Mouse (Mus musculus) kidney, postnatal 0 days (tissue): ENCODE measurements around the gene Plekhg1. TPM values are rescaled to one million over a fixed set of nuclear protein-coding genes. Genes with fewer than 3 reads are reported as not detected.

ENCODE experiments used
- ATAC-seq: fragments of 200-750 bp; cut with Nextera tagmentation; replicated peaks from 2 replicates; pipeline ENCODE4 v1.8.0; 2017; ENCODE audit warnings: low read depth, moderate number of reproducible peaks, moderate TSS enrichment, moderate library complexity; ENCODE audit not compliant: low FRiP score
- DNase-seq: peaks from one replicate; pipeline ENCODE4 v3.0.0-alpha.2; 2016; ENCODE audit warnings: low spot score
- H3K27ac ChIP-seq: fragments of 300-500 bp; sonication (generic); 2 replicates; pipeline ENCODE4 v1.5.1; 2014; ENCODE audit warnings: mild to moderate bottlenecking
- H3K27me3 ChIP-seq: fragments of 300-500 bp; sonication (generic); 2 replicates; pipeline ENCODE4 v1.6.1; 2014; ENCODE audit warnings: low read length, mixed read lengths; ENCODE audit not compliant: insufficient read depth
- H3K36me3 ChIP-seq: fragments of 300-500 bp; sonication (generic); 2 replicates; pipeline ENCODE4 v1.6.1; 2014; ENCODE audit warnings: low read length, mixed read lengths; ENCODE audit not compliant: insufficient read depth
- H3K4me1 ChIP-seq: fragments of 300-500 bp; sonication (generic); replicated peaks from 2 replicates; pipeline ENCODE4 v1.6.1; 2014; ENCODE audit warnings: antibody characterized with exemption, low read length, mixed read lengths; ENCODE audit not compliant: insufficient read depth
- H3K4me2 ChIP-seq: fragments of 300-500 bp; sonication (generic); 2 replicates; pipeline ENCODE4 v1.6.1; 2014; ENCODE audit warnings: mild to moderate bottlenecking, low read length, moderate library complexity, mixed read lengths
- H3K4me3 ChIP-seq: fragments of 300-500 bp; sonication (generic); replicated peaks from 2 replicates; pipeline ENCODE4 v1.5.1; 2014; ENCODE audit warnings: low read depth, low read length
- H3K9ac ChIP-seq: fragments of 300-500 bp; sonication (generic); 2 replicates; pipeline ENCODE4 v1.6.1; 2014; ENCODE audit warnings: low read depth, low read length
- H3K9me3 ChIP-seq: fragments of 300-500 bp; sonication (generic); replicated peaks from 2 replicates; pipeline ENCODE4 v1.6.1; 2016; ENCODE audit warnings: low read length, inconsistent platforms, mixed read lengths
- CTCF ChIP-seq: IDR thresholded peaks from 2 replicates; pipeline ENCODE4 v1.5.1; 2016; ENCODE audit warnings: antibody characterized with exemption, low read depth, mild to moderate bottlenecking, moderate library complexity
- WGBS: fragments of 180-500 bp; shearing (Covaris S2); extraction: QIAGEN DNeasy Blood & Tissue Kit; methylation state at CpG from one replicate; pipeline ENCODE4 v1.1.7; 2014; 5-methylcytosine and 5-hydroxymethylcytosine counted together
- polyA plus RNA-seq: library from polyadenylated mRNA; unstranded; fragments of >200 nt; fragmentation: Nextera tagmentation; extraction: Ambion mirVana; gene quantifications from 2 replicates; pipeline ENCODE4 v1.2.1, GENCODE M21; 2015

Gene Plekhg1
- polyA plus RNA-seq, 1 experiment from 2014 or later: 8.9 TPM

DNA sequence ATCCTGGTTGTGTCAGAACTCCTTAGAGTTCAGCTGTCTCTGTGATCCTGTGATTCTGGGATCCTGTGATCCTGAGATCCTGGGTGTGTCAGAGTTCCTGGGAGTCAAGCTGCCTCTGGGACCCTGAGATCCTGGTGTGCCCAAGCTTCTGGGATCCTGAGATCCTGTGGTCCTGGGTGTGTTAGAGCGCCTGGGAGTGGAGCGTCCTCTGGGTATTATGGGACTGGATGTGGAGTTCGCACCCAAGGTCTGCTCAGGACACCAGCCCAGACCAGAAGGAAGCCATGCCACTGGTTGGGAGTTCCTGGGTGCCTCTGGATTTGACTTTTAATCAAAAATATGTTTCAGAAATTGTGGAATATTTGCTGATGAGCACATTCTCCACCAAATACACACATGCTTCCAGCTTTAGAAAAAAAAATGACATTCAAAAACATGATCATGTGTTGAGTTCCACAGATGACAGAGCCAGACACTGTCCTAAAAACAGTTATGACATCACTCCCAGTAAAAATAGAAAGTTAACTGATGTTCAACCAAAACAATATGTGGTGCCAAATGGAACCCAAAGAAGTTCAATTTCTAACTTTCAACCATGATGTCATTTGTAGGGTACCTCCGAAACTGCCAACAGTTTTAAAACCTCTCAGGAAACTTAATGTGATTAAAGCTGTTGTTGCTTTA lies 137.8 kb downstream of the Plekhg1 start:
- DNase-seq: no peak
- no peaks in the 10 kb centered on the region for H3K4me1 ChIP-seq
- WGBS: 91% methylated on average over 4 of the region's 4 CpGs
- TF ChIP-seq CTCF: no peak
- no peaks in the 10 kb centered on the region for H3K9me3 ChIP-seq
- no peaks in the 10 kb centered on the region for H3K27me3 ChIP-seq
- no peak overlapping the region for H3K4me2 ChIP-seq
- H3K27ac ChIP-seq: no peak overlapping the region
- no peak overlapping the region for H3K9ac ChIP-seq
- H3K4me3 ChIP-seq: no peak overlapping the region
- 0 out of 2 replicates have a peak, but pooled peaks cover 2% of the 10 kb centered on the region for H3K36me3 ChIP-seq
- ATAC-seq: no peak

GRCm38 (mm10) chr10:3881179-3881578 lies 141.0 kb downstream of the Plekhg1 start:
- DNase-seq (no peak), ATAC-seq (no peak)
- H3K27me3 ChIP-seq: no peaks in the 10 kb centered on the region
- no peaks in the 10 kb centered on the region for H3K36me3 ChIP-seq
- H3K4me2 ChIP-seq: no peak overlapping the region
- no peak overlapping the region for H3K4me3 ChIP-seq
- H3K9ac ChIP-seq: no peak overlapping the region
- TF ChIP-seq CTCF: no peak
- H3K27ac ChIP-seq: no peak overlapping the region
- WGBS: 51% methylated on average over 2 of the region's 2 CpGs
- H3K9me3 ChIP-seq: no peaks in the 10 kb centered on the region
- H3K4me1 ChIP-seq: no peaks in the 10 kb centered on the region

DNA sequence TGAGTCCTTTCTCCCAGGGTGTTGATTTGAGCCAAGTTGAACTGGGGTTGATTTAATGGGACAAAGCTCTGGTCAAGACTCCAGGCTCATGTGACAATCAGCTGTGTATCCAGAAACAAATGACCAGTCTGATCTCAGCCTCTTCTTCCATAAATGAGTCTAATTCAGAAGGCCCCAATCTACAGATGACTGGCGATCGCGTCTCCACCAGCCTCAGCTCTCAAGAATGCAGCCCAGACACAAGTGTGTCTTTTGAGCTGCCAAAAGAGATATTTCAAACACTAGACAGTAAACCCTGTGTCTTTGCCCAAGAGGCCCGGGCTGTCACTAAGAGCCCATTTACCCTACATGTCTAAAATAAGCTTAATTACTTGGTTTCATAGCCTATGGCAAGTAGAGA lies 148.3 kb downstream of the Plekhg1 start:
- no peak for ATAC-seq
- no peaks in the 10 kb centered on the region for H3K27me3 ChIP-seq
- no peak overlapping the region for H3K4me3 ChIP-seq
- no peaks in the 10 kb centered on the region for H3K9me3 ChIP-seq
- TF ChIP-seq CTCF: no peak
- H3K36me3 ChIP-seq: no peaks in the 10 kb centered on the region
- no peak overlapping the region for H3K4me2 ChIP-seq
- peaks cover 9% of the 10 kb centered on the region for H3K4me1 ChIP-seq
- WGBS: 84% methylated on average over 4 of the region's 4 CpGs
- no peak for DNase-seq
- no peak overlapping the region for H3K9ac ChIP-seq
- no peak overlapping the region for H3K27ac ChIP-seq

GRCm38 (mm10) chr10:3891381-3892263 lies 151.5 kb downstream of the Plekhg1 start:
- Histone ChIP-seq H3K9me3 (no peaks in the 10 kb centered on the region), H3K36me3 (no peaks in the 10 kb centered on the region), H3K4me2 (no peak overlapping the region), H3K27me3 (no peaks in the 10 kb centered on the region), H3K27ac (peak overlapping the region; percentile 58), H3K4me1 (peaks cover 12% of the 10 kb centered on the region), H3K4me3 (no peak overlapping the region), H3K9ac (no peak overlapping the region)
- 43% methylated on average over 3 of the region's 3 CpGs for WGBS
- TF ChIP-seq CTCF: no peak
- DNase-seq (peak; percentile 49), ATAC-seq (no peak)

GRCm38 (mm10) chr10:3892368-3892767 lies 152.2 kb downstream of the Plekhg1 start:
- 39% methylated on average over 3 of the region's 3 CpGs for WGBS
- DNase-seq: peak; percentile 38
- peak overlapping the region; percentile 58; the same call in 1 of the 2 replicates for H3K27ac ChIP-seq

GRCm38 (mm10) chr10:3898068-3898467 lies 157.9 kb downstream of the Plekhg1 start:
- 18% methylated on average over 3 of the region's 3 CpGs for WGBS
- Histone ChIP-seq H3K9me3 (no peaks in the 10 kb centered on the region), H3K9ac (no peak overlapping the region), H3K27me3 (no peaks in the 10 kb centered on the region), H3K4me2 (no peak overlapping the region), H3K4me1 (peaks cover 8% of the 10 kb centered on the region), H3K27ac (peak overlapping the region; percentile 54; the same call in 1 of the 2 replicates), H3K36me3 (no peaks in the 10 kb centered on the region), H3K4me3 (no peak overlapping the region)
- ATAC-seq: no peak
- DNase-seq: peak; percentile 51
- no peak for TF ChIP-seq CTCF

More at GRCm38 (mm10) chr10:3892368-3892767, 152.2 kb downstream of the Plekhg1 start:
- no peaks in the 10 kb centered on the region for H3K27me3 ChIP-seq
- H3K9ac ChIP-seq: no peak overlapping the region
- ATAC-seq: no peak
- H3K4me3 ChIP-seq: no peak overlapping the region
- H3K4me2 ChIP-seq: no peak overlapping the region
- no peak for TF ChIP-seq CTCF
- no peaks in the 10 kb centered on the region for H3K9me3 ChIP-seq
- H3K4me1 ChIP-seq: peaks cover 12% of the 10 kb centered on the region
- no peaks in the 10 kb centered on the region for H3K36me3 ChIP-seq
